Mouse (Mus musculus): ENCODE data around the gene Gm42417. TPM values are rescaled to one million over a fixed set of nuclear protein-coding genes. Genes with fewer than 3 reads are reported as not detected.

Gm42417 gene
- polyA plus RNA-seq, 1 experiment from 2014 or later, result 0.29 TPM

- no peak overlapping the region for H3K27ac ChIP-seq (replicated peaks; ENCODE audit: low read depth, low read length)
- H3K4me2 ChIP-seq (ENCODE audit: low read depth, severe bottlenecking), result no peak overlapping the region
- no peak overlapping the region for H3K4me3 ChIP-seq (ENCODE audit: low read depth, low read length)
- peaks cover 2% of the 10 kb centered on the region for H3K36me3 ChIP-seq (ENCODE audit: control insufficient read depth, insufficient read depth, low read length)
- no peak overlapping the region for H3K9ac ChIP-seq (ENCODE audit: low read length)
- ATAC-seq (ENCODE audit: insufficient number of reproducible peaks, low FRiP score, low TSS enrichment, low read depth) (no peak), DNase-seq (ENCODE audit: low spot score) (no peak)
- 75% methylated on average over 2 of the region's 2 CpGs for WGBS
- H3K4me1 ChIP-seq (ENCODE audit: control insufficient read depth, insufficient read depth, low read length), result peaks cover 15% of the 10 kb centered on the region
- no peaks in the 10 kb centered on the region for H3K27me3 ChIP-seq (ENCODE audit: control insufficient read depth, insufficient read depth, low read length)
- no peaks in the 10 kb centered on the region for H3K9me3 ChIP-seq (ENCODE audit: control insufficient read depth, low read length)
Measured at GRCm38 (mm10) chr1:36496719-36497118, 42.5 kb downstream of the Gm42417 start.

GRCm38 (mm10) chr1:36493299-36493698, 45.9 kb downstream of the Gm42417 start:
- Histone ChIP-seq H3K4me1 (ENCODE audit: control insufficient read depth, insufficient read depth, low read length) (peaks cover 15% of the 10 kb centered on the region), H3K4me3 (ENCODE audit: low read depth, low read length) (no peak overlapping the region), H3K27ac (replicated peaks; ENCODE audit: low read depth, low read length) (no peak overlapping the region), H3K27me3 (ENCODE audit: control insufficient read depth, insufficient read depth, low read length) (no peaks in the 10 kb centered on the region), H3K36me3 (ENCODE audit: control insufficient read depth, insufficient read depth, low read length) (no peaks in the 10 kb centered on the region; the same call in 1 of the 2 replicates), H3K9ac (ENCODE audit: low read length) (no peak overlapping the region), H3K9me3 (ENCODE audit: control insufficient read depth, low read length) (no peaks in the 10 kb centered on the region), H3K4me2 (ENCODE audit: low read depth, severe bottlenecking) (no peak overlapping the region)
- ATAC-seq (ENCODE audit: insufficient number of reproducible peaks, low FRiP score, low TSS enrichment, low read depth), result no peak
- 31% methylated on average over 6 of the region's 6 CpGs for WGBS
- DNase-seq (ENCODE audit: low spot score), result no peak

DNA sequence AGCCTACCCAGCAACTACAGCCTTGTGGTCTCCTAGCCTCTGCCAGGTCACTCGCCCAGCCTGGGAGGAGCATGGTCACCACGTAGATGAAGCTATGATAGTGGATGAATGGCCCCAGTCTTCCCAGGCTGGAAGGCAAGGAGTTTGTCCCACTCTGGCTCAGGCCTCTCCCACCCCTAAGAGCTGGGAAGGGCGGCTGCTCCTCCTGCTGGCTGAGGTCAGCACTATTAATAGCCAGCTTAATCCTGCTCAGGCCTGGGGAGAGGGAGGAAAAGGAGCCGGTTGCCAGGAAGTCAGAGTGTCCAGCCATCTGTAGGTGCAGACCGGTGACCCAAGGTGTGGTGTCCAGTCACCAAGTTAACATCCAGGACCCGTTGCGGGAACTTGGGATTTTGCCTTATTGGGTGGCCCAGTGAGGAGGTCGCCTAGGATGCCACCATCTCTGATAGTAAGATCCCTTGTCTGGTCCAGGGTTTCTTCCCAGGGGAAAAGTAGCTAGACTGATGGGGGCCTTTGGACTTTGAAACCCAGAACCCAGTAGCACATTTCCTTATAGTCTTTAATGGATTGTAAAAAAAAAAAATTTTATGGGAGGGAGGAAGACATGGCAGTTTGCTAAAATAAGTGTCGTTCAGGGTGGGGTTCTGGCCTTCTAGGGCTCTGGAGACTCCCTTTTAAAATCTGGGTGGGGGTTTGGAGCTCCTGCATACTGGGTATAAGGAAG, 46.7 kb downstream of the Gm42417 start:
- Histone ChIP-seq H3K36me3 (ENCODE audit: control insufficient read depth, insufficient read depth, low read length) (no peaks in the 10 kb centered on the region), H3K27me3 (ENCODE audit: control insufficient read depth, insufficient read depth, low read length) (no peaks in the 10 kb centered on the region), H3K9me3 (ENCODE audit: control insufficient read depth, low read length) (no peaks in the 10 kb centered on the region), H3K4me1 (ENCODE audit: control insufficient read depth, insufficient read depth, low read length) (peaks cover 15% of the 10 kb centered on the region), H3K27ac (replicated peaks; ENCODE audit: low read depth, low read length) (no peak overlapping the region), H3K4me3 (ENCODE audit: low read depth, low read length) (no peak overlapping the region), H3K4me2 (ENCODE audit: low read depth, severe bottlenecking) (no peak overlapping the region), H3K9ac (ENCODE audit: low read length) (no peak overlapping the region; the same call in 1 of the 2 replicates)
- WGBS, result 45% methylated on average over 9 of the region's 9 CpGs
- peak; percentile 61 for ATAC-seq (ENCODE audit: insufficient number of reproducible peaks, low FRiP score, low TSS enrichment, low read depth)
- peak; percentile 69 for DNase-seq (ENCODE audit: low spot score)

- no peak for ATAC-seq (ENCODE audit: insufficient number of reproducible peaks, low FRiP score, low TSS enrichment, low read depth)
- H3K27ac ChIP-seq (replicated peaks; ENCODE audit: low read depth, low read length), result no peak overlapping the region
- 79% methylated on average over 6 of the region's 6 CpGs for WGBS
- DNase-seq (ENCODE audit: low spot score), result no peak
- no peak overlapping the region for H3K9ac ChIP-seq (ENCODE audit: low read length)
- no peaks in the 10 kb centered on the region for H3K9me3 ChIP-seq (ENCODE audit: control insufficient read depth, low read length)
- no peaks in the 10 kb centered on the region for H3K27me3 ChIP-seq (ENCODE audit: control insufficient read depth, insufficient read depth, low read length)
- H3K36me3 ChIP-seq (ENCODE audit: control insufficient read depth, insufficient read depth, low read length), result no peaks in the 10 kb centered on the region
- peaks cover 15% of the 10 kb centered on the region for H3K4me1 ChIP-seq (ENCODE audit: control insufficient read depth, insufficient read depth, low read length)
- H3K4me3 ChIP-seq (ENCODE audit: low read depth, low read length), result no peak overlapping the region
- H3K4me2 ChIP-seq (ENCODE audit: low read depth, severe bottlenecking), result no peak overlapping the region
Measured at GRCm38 (mm10) chr1:36489661-36490060, 49.6 kb downstream of the Gm42417 start.

GRCm38 (mm10) chr1:36487111-36487510, 52.1 kb downstream of the Gm42417 start:
- H3K4me2 ChIP-seq (ENCODE audit: low read depth, severe bottlenecking), result no peak overlapping the region
- ATAC-seq (ENCODE audit: insufficient number of reproducible peaks, low FRiP score, low TSS enrichment, low read depth) (no peak), DNase-seq (ENCODE audit: low spot score) (no peak)
- no peak overlapping the region for H3K27ac ChIP-seq (replicated peaks; ENCODE audit: low read depth, low read length)
- H3K9ac ChIP-seq (ENCODE audit: low read length), result no peak overlapping the region
- H3K36me3 ChIP-seq (ENCODE audit: control insufficient read depth, insufficient read depth, low read length), result no peaks in the 10 kb centered on the region
- H3K9me3 ChIP-seq (ENCODE audit: control insufficient read depth, low read length), result no peaks in the 10 kb centered on the region
- WGBS, result 93% methylated on average over 9 of the region's 9 CpGs
- H3K4me1 ChIP-seq (ENCODE audit: control insufficient read depth, insufficient read depth, low read length), result no peaks in the 10 kb centered on the region
- no peaks in the 10 kb centered on the region for H3K27me3 ChIP-seq (ENCODE audit: control insufficient read depth, insufficient read depth, low read length)
- H3K4me3 ChIP-seq (ENCODE audit: low read depth, low read length), result no peak overlapping the region

DNA sequence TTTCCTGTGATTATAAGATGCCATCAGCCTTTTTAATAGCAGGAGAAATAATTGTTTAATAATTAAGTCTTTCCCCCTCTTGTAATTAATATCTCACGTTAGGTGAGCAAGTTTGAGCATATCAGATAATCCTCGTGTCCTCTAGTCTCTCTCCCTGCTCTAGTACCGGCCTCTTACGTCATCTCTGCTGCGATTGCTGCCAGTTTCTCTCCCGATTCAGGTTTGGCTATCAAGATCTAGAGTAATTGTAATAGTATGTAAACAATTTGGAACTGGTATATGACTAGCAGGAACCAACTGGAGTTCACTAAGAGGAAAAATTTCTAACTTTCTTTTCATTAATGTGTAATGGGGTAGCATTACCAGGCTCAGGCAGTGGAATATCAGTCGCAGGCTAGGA, 54.1 kb downstream of the Gm42417 start:
- Histone ChIP-seq H3K36me3 (ENCODE audit: control insufficient read depth, insufficient read depth, low read length) (no peaks in the 10 kb centered on the region), H3K4me1 (ENCODE audit: control insufficient read depth, insufficient read depth, low read length) (no peaks in the 10 kb centered on the region), H3K27ac (replicated peaks; ENCODE audit: low read depth, low read length) (no peak overlapping the region), H3K27me3 (ENCODE audit: control insufficient read depth, insufficient read depth, low read length) (no peaks in the 10 kb centered on the region), H3K4me3 (ENCODE audit: low read depth, low read length) (no peak overlapping the region), H3K9me3 (ENCODE audit: control insufficient read depth, low read length) (no peaks in the 10 kb centered on the region), H3K9ac (ENCODE audit: low read length) (no peak overlapping the region), H3K4me2 (ENCODE audit: low read depth, severe bottlenecking) (no peak overlapping the region)
- DNase-seq (ENCODE audit: low spot score), result no peak
- ATAC-seq (ENCODE audit: insufficient number of reproducible peaks, low FRiP score, low TSS enrichment, low read depth), result no peak
- 90% methylated on average over 7 of the region's 7 CpGs for WGBS

DNA sequence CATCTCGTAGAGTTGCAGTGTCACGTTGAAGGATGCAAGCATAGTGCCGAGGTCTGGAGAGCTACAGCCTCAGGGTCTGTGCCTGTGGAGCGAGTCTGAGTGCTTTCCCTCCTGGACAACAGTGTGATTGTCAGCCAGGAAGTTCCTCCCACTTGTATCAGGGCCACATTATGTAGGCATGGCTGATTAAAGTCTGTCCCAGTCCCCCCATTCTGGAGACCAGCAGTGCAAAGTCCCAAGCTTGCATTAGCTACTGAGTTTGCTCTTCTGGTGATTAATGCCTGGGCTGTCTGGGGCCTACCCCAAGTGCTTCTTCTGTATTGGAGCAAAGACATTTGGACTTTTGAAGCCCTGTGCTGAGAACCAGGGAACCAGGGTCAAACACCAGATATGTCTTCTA, 55.4 kb downstream of the Gm42417 start:
- H3K36me3 ChIP-seq (ENCODE audit: control insufficient read depth, insufficient read depth, low read length), result no peaks in the 10 kb centered on the region
- H3K9ac ChIP-seq (ENCODE audit: low read length), result no peak overlapping the region
- DNase-seq (ENCODE audit: low spot score) (no peak), ATAC-seq (ENCODE audit: insufficient number of reproducible peaks, low FRiP score, low TSS enrichment, low read depth) (no peak)
- no peak overlapping the region for H3K4me3 ChIP-seq (ENCODE audit: low read depth, low read length)
- no peaks in the 10 kb centered on the region for H3K4me1 ChIP-seq (ENCODE audit: control insufficient read depth, insufficient read depth, low read length)
- H3K4me2 ChIP-seq (ENCODE audit: low read depth, severe bottlenecking), result no peak overlapping the region
- no peaks in the 10 kb centered on the region for H3K27me3 ChIP-seq (ENCODE audit: control insufficient read depth, insufficient read depth, low read length)
- H3K9me3 ChIP-seq (ENCODE audit: control insufficient read depth, low read length), result no peaks in the 10 kb centered on the region
- WGBS, result 79% methylated on average over 4 of the region's 4 CpGs
- no peak overlapping the region for H3K27ac ChIP-seq (replicated peaks; ENCODE audit: low read depth, low read length)

Measured in limb, embryonic 11.5 days (tissue).